Mouse (Mus musculus) T-helper 2 cell (primary cell): Measurements from ENCODE around the gene Mcemp1.

Source experiments
- in situ Hi-C: fragments of 300-600 bp; cut with MboI, MseI; formaldehyde crosslinking; loops from one replicate; pipeline ENCODE4 v1.15.1; 2025; ENCODE audit warnings: high pct_unique_total_duplicates

Mcemp1 gene

DNA sequence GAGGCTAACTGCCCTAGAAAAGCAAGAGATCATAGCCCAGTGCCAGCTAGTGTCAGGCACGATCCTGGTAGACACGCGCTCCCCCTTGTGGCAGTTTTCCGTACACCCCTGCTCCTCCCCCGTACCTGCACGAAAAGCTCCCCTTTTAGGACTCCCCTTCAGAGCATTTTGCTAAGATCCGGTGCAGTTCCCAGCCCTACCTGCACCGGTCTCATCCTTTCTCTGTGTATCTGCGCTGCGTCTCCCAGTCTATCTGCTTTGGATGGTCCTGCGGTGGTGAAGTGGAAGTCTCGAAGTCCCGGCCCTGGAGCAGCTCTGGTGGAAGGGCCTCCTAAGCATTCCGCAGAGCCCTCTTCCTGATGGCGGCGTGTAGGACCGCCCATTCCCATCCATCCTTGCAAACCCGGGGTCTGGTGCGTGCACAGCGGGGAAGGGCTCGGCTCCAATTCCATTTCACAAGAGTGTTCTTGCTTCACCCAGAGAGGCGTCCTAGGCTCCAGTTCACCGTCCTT lies 6.5 kb downstream of the Mcemp1 start, which contains the start of gene Fcor:
Fcor (minus strand) TSS at position 383 of the 512 bp plus-strand sequence.
- in situ Hi-C loops = loop anchor here (5.0 to 10.0 kb wide), 3 partner anchors 35 to 447 kb away; partner anchors contain the start of gene Pex11g

DNA sequence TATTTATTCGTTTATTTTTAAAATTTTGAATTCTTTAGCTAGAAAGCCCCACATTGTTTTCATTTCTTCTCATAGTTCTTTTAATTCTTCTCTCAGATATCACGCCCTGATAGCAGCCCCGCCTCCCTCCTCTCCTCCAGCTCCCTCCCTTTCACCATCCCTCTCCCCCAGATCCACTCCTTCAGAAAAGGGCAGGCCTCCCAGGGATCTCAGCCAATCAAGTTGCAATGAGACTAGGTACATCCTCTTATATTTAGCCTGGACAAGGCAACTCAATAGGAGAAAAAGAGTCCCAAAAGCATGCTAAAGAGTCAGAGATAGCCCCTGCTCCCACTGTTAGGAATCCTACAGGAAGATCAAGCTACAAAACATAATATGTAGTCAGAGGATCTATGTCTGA lies 9.1 kb downstream of the Mcemp1 start:
- in situ Hi-C loops = loop anchor here (5.0 to 10.0 kb wide), 3 partner anchors 37 to 450 kb away; partner anchors contain the start of gene Pex11g

DNA sequence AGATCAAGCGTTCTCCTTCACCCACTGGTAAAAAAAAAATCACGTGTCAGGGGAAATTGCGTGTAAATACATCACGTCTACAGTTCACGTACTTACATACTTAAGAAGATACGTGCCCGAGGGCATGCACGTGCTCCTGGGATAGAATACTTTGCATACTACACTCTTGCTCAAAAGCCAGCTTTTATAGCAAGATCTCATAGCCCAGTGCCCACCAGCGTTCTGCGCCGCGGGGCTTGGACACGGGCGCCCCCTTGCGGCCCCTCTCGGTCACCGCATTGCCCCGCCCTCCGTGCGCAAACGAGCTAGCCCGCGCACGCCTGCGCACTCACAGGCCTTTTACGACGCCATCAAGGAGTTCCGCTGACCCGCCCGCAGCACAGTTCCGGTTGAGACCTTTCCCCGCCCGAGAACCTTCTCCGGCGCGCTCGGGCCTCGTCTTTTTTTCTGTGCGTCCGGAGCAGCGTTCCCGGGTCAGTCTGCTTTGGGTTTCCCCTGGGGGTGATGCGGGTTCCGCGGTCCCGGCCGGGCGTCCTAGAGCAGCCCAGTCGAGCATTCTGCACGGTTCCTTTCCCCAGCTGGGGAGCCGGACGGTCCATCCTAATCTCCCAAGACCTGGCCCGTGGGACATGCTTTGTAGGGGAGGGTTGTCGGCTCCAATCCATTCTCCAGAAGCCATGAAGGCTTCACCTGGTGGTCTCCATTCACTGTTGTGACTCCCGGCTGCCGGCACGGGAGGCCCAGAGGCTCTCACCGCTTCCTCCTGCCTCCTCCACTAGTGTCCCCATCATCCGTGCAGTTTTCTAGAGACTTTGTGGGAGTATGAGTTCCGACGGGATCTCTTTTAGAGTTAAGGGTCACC lies 10.8 kb downstream of the Mcemp1 start, which contains the start of gene Trappc5:
Trappc5 (plus strand) TSS at position 169 of the 862 bp plus-strand sequence.
- in situ Hi-C loops = loop anchor here (10.0 kb wide), 2 partner anchors 212 to 452 kb away; partner anchors contain the start of gene Pex11g

DNA sequence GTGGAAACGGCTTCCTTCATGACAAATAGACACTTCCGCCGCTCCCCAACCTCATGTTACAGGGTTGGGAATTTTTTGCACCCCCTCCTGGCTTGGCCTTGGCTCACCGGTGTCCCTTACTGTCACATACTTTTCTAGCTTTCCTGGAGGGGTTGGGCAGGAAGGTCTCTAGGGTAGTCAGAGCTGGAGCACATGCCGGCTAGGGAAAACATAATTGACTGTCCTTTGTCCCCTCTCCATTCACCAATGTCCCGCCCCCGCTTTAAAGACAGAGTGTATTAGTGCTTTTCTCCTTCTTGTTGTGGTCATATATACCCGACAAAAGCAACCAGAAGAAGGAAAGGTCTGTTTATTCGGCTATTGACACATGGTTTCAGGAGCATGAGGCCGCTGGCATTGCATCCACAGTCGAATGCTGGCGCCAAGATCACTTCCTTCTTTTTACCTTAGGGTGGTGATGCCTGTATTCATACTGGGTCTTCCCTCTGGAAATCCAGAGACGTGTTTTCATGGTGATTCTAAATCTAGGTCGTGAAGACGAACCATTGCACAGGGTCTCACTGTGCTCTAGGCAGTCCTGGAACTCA lies 11.5 kb downstream of the Mcemp1 start:
- in situ Hi-C loops = loop anchor here (10.0 kb wide), 2 partner anchors 212 to 452 kb away; partner anchors contain the start of gene Pex11g

DNA sequence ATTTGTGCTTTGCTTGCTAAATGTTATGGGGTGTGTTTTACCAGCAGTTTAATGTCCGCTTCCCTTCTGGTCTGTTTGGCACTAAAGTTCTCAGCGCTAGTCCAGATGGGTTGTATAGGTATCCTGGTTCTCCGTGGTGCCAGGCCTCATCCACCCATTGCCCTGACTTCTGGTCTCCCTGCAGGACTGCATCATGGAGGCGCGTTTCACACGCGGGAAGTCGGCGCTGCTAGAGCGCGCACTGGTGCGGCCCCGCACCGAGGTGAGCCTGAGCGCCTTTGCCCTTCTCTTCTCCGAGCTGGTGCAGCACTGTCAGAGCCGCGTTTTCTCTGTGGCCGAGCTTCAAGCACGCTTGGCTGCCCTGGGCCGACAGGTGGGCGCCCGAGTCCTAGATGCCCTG lies 13.3 kb downstream of the Mcemp1 start:
- in situ Hi-C loops = loop anchor here (10.0 kb wide), 2 partner anchors 214 to 454 kb away; partner anchors contain the start of gene Pex11g

DNA sequence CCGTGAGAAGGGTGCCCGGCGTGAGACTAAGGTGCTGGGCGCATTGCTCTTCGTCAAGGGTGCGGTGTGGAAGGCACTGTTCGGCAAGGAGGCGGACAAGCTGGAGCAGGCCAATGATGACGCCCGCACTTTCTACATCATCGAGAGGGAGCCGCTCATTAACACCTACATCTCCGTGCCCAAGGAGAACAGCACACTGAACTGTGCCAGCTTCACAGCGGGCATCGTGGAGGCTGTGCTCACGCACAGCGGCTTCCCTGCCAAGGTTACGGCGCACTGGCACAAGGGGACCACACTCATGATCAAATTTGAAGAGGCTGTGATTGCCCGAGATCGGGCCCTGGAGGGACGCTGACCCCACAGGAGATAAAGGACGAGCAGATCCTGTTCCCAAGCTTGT lies 13.7 kb downstream of the Mcemp1 start:
- in situ Hi-C loops = loop anchor here (10.0 kb wide), 2 partner anchors 214 to 454 kb away; partner anchors contain the start of gene Pex11g

DNA sequence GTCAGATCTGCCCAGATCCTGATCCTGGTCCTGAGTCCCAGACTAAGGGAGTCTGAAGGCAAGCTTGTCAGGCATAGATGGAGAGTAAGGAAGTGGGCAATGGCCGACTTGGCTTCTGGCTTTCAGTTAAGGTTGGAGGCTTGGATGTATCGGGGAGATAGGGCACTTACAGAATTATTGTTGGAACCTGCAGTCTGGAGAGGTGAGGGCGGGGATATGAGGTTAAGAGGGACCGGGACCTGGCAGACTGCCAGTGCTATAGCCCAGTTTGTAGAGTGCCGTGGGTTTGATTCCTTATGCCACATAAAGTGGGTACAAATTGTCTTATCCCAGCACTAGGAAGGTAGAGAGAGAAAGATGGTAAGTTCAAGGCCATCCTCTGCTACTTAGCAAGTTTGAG lies 14.1 kb downstream of the Mcemp1 start:
- in situ Hi-C loops = loop anchor here (10.0 kb wide), 2 partner anchors 215 to 455 kb away; partner anchors contain the start of gene Pex11g

DNA sequence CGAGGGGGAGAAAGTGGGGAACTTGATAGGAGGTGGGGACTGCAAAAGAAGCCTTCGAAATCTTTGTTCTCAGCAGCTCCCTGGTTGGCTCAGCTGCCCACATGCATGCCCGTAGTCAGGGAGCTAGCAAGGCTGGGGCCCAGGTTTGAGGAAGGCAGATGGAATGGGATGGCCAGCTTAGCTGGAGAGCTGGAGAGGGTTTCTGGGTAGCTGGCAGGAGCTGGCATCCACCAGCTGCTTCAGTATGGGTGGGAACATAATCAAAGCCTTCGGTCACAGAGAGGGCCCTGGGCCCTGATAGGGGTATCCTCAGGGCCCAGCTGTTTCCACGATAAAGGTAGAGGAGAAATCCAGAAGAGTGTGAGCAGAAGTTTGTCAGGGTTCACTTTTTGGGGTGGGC lies 16.9 kb downstream of the Mcemp1 start:
- in situ Hi-C loops = no loop called here

DNA sequence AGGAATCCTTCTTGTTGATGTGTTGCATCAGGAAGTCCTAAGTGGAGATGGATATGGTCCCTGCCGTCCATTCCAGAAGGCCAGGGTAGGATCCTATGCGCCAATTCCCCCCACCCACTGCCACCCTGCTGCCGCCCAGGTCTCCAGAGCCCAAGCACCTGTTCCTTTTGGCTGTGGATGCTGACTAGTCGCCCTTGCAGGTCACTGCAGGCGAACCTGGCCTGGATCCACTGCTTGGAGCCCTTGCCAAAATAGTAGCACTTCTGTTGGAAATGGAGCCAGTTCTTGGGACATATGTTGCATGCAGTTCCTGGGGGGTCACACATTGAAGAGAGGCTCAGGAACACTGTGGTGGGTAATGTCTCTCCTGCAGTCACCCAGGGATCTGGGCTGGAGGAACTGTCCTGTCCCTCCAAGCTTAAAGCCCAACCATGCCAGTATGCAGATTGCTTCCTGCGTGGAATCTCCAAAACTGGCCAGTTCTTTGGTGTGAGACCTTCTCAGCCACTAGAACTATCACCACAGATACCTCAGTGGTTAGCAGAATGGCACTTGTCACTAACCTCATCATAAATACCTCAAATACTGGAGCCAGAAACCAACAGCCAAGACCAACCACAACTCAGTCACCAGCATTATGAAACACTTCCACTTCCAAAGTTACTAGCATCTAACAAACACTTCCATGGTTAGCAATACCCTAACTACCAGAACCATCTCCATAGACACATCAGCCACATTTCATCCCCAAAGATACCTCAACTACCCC lies 18.0 kb downstream of the Mcemp1 start:
- in situ Hi-C loops = no loop called here

DNA sequence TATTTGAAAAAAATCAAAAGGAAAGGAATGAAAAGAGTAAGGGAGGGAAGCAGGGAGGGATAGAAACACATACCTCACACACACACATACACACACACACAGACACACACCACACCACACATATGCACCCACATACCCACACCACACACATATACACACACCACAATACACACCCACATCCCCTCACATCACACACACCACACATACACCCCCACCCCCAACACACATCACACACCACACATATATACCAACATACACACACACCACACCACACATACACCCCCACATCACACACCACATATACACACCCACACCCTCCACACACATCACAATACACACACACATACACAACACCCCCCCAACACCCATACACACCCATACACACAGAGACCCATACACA lies 19.0 kb downstream of the Mcemp1 start:
- in situ Hi-C loops = no loop called here

DNA sequence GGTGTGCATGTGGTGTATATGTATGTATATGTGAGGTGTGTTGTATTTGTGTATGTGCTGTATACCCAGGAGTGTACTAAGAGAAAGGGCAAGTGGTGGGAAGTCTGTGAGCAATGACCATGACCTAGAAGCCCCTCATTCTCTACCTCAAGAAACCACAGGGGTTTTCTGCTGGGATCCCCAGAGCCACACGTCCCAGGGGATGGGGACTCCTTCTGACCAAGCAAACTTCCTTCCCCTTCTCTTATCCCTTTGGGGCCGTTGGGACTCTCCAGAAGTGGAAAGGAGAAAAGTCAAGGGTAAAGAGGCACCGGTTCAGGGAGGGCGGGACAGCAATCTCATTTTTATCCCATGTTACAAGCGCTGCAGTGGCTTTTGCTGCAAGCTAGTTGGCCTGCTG lies 19.9 kb downstream of the Mcemp1 start:
- in situ Hi-C loops = no loop called here

DNA sequence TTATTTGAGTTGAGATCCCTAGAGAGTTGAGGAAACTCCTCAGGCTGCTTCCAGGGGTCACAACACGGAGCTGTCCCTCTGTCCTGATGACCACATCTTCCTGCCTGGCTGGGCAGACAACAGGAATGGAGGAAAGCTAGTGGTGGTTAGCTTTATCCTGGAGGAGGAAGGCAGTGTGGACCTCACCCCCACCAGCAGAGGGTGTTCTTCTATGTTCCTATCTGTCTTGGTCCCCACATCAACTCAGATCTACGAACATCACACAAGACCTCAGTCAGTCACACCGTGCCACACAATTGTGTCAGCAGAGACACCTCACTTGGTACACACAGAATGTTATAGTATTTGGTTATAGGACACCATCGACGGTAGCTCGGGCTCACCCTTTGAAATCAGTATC lies 22.0 kb downstream of the Mcemp1 start:
- in situ Hi-C loops = no loop called here

DNA sequence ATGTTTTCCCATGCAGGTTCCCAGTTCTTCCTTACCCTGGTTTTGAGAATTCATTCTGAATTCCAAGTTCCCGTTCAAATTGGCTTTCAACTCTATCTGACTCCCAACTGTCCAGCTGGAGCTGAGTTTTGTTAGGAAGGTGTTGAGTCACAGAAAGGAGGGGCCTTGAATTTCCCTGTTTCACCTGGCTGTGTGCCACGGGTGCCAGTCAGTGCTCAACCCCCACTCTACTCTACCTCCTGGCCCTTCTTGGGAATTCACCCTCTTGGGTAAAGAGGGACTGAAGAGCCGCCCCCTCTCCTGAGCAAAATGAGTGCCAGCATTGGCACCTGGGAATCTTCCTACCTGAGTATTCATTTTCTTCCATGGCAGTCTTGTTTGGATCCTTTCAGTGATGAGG lies 25.2 kb downstream of the Mcemp1 start:
- in situ Hi-C loops = no loop called here

DNA sequence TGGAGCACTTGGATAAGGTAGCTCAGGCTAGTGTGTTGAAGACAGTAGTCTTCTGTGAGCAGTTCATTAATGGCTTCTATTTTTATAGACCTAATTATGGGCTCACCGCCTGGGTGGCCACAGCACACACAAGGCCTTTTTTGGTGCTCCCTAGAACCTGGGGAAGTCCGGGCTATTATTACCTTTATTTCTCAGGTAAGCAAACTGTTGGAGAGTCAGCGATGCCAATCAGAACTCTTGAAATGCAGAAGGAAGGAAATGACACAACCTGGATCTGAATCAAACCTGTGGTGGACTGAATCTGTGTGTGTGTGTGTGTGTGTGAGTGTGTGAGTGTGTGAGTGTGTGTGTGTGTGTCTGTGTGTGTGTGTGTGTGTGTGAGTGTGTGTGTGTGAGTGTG lies 28.6 kb downstream of the Mcemp1 start, which contains the start of gene Fcer2a:
Fcer2a (minus strand) TSS at position 55 of the 400 bp plus-strand sequence.
- in situ Hi-C loops = no loop called here

DNA sequence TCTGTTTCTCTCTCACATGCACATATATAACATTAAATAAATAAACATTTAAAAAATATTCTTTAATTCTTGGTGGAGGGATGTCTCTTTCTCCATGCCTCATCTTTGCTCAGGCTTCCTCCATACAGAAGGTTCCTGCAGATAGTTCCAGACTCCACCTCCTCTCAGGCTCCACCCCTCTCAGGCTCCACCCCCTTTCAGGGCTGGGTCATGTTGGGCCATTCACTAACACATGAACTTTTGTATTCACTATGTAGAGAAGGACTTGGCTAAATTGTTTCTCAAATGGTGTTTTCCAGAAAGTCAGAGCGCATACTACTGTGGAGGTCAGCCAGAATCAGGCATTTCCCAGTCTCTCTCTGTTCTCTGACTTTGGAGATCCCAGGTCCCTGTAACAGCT lies 35.9 kb downstream of the Mcemp1 start:
- in situ Hi-C loops = no loop called here

DNA sequence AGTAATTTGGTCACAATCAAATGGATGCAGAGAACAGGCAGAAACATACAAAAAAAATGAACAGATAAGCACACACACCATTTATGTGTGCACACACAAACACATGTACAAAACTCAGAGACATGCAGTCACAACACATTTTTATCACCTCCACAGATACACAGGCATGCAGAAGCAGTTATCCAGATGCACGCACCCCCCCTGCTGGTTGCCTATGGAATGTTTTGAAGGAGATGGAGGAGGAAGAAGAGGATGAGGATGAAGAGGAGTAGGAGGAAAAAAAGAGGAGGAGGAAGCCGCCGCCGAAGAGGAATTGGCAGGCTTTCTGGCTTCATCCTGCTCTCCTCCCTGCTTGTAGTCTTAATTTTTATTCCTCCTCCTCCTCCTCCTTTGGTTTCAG lies 40.2 kb downstream of the Mcemp1 start:
- in situ Hi-C loops = no loop called here

DNA sequence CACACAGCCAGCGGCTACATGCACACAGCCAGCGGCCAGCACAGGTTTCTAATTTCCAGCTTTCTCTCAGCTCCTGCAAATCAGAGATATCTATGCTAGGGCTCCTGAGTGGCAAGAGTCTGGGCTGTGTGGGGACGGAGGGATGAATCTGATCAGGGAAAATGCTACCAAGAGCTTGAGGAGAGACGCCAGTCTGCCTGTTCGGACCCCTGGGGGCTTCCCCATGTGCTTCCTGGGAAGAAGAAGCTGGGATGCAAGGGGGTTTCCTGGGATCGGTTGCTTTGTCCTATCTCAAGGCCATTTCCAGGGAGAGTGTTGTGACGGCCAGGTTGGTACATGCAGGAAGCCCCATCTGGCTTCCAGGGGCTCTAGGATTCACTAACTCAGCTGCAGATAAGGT lies 42.1 kb downstream of the Mcemp1 start:
- in situ Hi-C loops = no loop called here

DNA sequence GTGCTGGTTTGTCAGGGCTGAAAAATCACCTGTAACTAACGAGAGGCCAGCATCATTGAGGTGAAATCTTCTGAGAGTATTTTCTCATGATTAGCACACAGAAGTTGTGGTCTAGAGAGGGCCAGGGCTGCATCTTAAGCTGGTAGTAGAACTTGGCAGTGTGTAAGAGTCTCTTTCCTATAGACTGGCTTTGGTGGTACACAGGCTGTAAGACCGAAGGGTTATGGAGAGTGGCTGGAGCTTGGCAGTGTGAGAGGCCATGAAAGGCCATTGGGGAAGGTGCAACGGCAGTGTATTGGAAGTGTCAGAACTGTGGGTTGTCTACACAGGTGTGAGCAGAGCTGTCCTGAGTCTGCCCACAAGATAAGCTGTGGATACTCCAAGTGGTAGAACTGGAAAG lies 44.8 kb downstream of the Mcemp1 start:
- in situ Hi-C loops = no loop called here

DNA sequence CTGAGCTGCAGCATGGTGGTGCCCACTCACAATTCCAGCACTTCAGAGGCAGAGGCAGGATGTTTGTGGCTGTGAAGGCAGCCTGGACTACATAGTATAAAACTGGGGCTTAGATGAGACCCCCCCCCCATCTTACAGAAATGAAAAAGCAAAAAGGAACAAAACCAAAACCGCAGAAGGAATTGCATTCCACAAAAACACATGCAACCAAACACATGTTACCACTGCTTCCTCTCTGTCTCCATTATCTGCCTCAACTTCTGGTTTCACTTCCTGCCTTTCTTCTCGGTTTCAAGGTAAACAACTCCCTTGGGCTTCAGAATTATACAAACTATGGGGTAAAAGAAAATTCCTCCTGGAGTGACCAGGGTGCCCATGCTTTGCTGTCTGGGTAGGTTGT lies 46.1 kb downstream of the Mcemp1 start:
- in situ Hi-C loops = no loop called here

DNA sequence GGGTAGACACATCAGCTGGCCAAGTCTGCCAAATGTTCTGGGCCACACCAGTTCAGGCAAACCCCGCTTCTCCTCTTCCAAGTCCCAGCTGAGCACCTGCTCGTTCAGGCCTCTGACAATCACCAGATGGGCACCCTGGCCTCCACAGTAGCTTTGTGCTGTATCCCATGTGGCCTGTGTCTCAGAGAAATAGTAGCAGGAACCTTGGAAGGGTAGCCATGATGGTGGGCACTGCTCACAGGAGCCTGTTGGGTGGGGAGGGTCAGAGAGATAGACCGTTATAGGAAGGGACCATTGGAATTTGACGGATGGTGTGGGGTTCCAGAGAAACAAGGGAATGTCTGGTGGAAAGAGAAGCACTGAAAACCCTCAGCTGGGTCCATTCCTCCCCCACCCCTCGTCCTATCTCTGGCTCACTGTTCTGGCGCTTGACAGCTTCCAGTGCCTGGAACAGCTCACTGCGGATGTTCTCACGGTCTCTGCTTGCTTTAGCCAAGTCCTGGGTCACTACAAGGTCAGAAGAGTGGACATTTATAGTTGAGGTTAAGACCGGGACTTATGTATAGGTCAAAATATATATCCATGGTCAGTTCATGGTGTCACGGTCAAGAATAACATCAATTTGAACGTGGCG lies 51.9 kb downstream of the Mcemp1 start:
- in situ Hi-C loops = no loop called here

DNA sequence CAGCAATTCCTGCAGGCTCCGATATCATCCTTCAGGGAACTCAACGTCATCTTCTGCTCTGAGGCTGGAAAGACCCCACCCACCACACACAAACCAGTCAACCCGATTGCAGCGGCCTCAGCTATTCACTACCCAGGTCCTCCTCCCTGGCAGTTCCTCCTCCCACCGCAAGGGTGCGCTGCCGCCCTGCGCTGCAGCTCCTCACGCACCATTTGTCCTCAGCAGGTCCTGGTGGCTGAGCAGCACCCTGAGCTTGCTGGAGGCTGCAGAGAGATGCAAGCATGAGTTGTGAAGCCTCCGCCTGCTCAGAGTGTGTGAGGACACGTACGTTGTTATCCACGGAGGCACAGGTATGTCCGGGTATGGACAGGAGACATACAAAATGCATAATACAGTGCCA lies 53.0 kb downstream of the Mcemp1 start:
- in situ Hi-C loops = no loop called here
